Mouse (Mus musculus) CH12.LX (cell line): ENCODE data around the gene Trappc2.

ENCODE experiments used
- BHLHE40 ChIP-seq: IDR thresholded peaks from 2 replicates; pipeline ENCODE4 v1.6.1; 2011; ENCODE audit warnings: mild to moderate bottlenecking, low read depth, low read length, improper control_type of control experiment
- CTCF ChIP-seq, 2 experiments: IDR thresholded peaks in 1 of 2; conservative IDR thresholded peaks in 1 of 2; 2 replicates each; pipeline ENCODE4 v1.5.1; 2011 to 2012; ENCODE audit warnings: low read depth in 2 of 2, low read length in 2 of 2, improper control_type of control experiment in 1 of 2, inconsistent platforms in 1 of 2, mild to moderate bottlenecking in 1 of 2, moderate library complexity in 1 of 2
- EP300 ChIP-seq: IDR thresholded peaks from 2 replicates; pipeline ENCODE4 v1.6.1; 2011; ENCODE audit warnings: low read length, improper control_type of control experiment
- GABPA ChIP-seq: IDR thresholded peaks from 2 replicates; pipeline ENCODE4 v1.6.1; 2012; ENCODE audit warnings: low read depth, low read length, improper control_type of control experiment, inconsistent platforms; ENCODE audit not compliant: insufficient replicate concordance
- MYC ChIP-seq: IDR thresholded peaks from 2 replicates; pipeline ENCODE4 v1.6.1; 2011; ENCODE audit warnings: low read depth, mild to moderate bottlenecking, improper control_type of control experiment, low read length
- POLR2AphosphoS2 ChIP-seq: IDR thresholded peaks from 2 replicates; pipeline ENCODE4 v1.6.1; 2011; ENCODE audit warnings: low read depth, low read length, improper control_type of control experiment
- ZMIZ1 ChIP-seq: IDR thresholded peaks from 2 replicates; pipeline ENCODE4 v1.6.1; 2012; ENCODE audit warnings: low read depth, mild to moderate bottlenecking, inconsistent platforms, low read length, improper control_type of control experiment

- TF ChIP-seq ZMIZ1 = no peak
- TF ChIP-seq MYC = no peak
- no peak for TF ChIP-seq EP300
- TF ChIP-seq POLR2AphosphoS2 = no peak
- no peak for TF ChIP-seq GABPA
- no peak for TF ChIP-seq BHLHE40
- TF ChIP-seq CTCF (conservative IDR thresholded peaks at IDR 0.05 in 1 of 2, IDR thresholded peaks at IDR 0.05 in 1 of 2; ENCODE audit: low read depth in 2 of 2, low read length in 2 of 2) = no peak
Measured at GRCm38 (mm10) chrX:166472612-166473011, 32.2 kb downstream of the Trappc2 start.
